Mouse (Mus musculus) retina, postnatal 7 days (tissue): ENCODE results near the gene Ints11.

Experiments
- DNase-seq: peaks from one replicate; pipeline ENCODE4 v3.0.0-alpha.2; 2012; ENCODE audit warnings: low read depth, low spot score

The Ints11 gene

DNA sequence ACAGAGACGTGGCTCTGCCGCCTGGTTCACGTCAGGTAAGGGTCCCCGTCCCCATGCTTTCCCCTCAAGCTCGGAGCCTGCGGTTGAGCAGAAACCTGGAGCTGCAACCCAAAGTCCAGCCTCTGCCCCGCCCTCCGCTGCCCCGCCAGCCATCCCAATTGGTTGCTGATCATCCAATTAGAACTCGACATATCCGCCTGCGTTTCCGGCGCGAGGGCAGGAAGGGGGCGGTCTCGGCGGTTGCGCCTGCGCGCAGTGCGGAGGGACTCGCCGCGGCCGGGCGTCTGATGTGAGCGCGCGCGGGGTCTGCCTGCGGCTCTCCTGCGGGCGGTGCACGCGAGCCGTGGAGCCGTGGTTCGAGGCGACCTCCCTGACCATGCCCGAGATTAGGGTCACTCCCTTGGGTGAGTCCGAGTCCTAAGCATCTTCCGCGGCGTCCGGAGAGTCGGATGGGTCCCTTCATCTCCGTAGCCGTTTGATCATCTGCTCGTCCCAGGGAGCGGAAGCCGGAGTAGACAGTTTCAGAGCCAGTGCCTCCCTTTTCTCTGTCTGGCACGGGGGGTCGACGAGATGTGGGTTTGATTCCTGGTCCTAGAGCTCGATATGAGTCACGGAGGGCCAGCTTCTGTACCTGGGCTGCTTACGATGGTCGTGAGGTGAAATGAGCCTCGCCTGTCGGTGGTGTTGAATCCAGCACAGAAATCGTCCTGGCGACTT is at the start of gene Ints11, which contains the start of gene Cptp:
TSS of gene Ints11 (plus strand) at position 230 of the 717 bp plus-strand sequence.
TSS of gene Cptp (minus strand) at position 124 of the 717 bp plus-strand sequence.
- DNase-seq = peak; percentile 92

GRCm38 (mm10) chr4:155821025-155821424 is 48.3 kb upstream of the Ints11 start:
- no peak for DNase-seq

- no peak for DNase-seq
Observed at GRCm38 (mm10) chr4:155823443-155823842, 45.9 kb upstream of the Ints11 start.

DNA sequence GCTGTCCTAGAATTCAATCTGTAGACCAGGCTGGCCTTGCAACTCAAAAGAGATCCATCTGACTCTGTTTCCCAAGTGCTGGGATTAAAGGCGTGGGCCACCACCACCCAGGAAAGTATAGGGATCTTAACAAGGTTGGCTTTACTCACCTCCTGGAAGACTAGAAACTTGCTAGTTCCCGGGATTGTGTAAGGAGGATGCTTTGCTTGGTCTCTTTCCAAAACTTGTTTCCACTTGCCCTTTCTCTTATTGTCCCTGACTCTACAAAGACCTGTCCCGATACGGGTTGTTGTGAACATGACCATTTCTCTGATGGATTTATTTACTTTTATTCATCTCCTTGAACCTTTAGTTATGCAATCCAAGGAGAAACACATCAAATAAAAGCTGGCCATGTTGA is 39.5 kb upstream of the Ints11 start:
- no peak for DNase-seq

DNA sequence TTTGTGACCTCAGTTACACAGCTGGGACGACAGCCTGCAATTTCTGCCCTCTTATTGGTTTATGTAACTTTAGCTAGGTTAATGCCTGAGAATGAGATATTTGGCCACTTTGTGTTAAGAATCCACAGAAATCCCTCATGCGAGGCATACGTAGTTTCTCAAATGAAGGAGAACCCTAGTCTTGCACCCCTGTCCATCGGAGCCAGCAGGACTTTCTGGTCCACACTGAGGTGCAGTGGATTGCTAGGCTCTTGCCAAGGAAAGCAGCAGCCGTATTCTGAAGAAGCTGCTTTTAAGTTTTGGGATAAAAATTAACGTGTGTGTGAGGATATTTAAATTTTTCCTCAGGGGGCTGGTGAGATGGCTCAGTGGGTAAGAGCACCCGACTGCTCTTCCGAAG is 38.8 kb upstream of the Ints11 start:
- no peak for DNase-seq

- peak; percentile 93 for DNase-seq
Observed at GRCm38 (mm10) chr4:155831205-155831766, 38.1 kb upstream of the Ints11 start, which contains the start of gene Aurkaip1. Gene Aurkaip1, plus strand, starts transcription at chr4:155831272.

- no peak for DNase-seq
Observed at GRCm38 (mm10) chr4:155831831-155832230, 37.5 kb upstream of the Ints11 start.

DNA sequence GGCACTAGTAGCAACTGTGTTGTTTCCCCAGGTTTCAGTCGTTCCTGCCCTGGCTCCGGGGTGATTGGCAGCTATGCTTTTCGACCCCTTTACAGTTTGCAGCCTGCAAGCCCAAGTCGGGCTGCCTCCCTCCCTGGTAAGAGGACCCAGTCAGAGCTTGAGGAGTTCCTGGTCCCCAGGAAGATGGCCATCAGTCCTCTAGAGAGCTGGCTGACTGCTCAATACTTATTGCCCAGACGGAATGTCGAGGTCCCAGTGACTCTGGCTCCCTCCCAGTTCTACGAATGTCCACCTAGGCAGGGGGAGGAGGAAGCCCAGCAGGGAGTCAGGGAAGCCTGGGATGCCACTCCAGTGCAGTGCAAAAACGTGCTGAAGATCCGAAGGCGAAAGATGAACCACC is 37.0 kb upstream of the Ints11 start:
- no peak for DNase-seq

DNA sequence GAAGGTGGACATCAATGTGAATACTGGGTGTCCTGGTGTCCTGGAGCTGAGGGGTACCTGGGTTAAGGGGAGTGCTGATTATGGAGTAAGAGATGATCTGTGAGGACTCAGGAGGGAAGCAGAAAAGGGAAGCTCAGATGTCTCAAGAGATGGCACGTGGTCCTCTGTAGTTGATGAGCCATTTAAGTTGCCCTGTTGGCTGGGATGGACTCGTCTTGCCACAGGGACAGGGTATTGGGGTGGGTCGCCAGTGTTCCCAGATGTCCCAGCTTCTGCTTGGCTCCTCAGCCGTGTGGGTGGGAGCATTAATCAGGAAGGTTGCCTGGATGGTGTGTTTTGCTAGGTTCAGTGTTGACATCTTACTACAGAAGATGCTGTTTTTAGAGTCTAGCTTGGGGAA is 36.1 kb upstream of the Ints11 start:
- no peak for DNase-seq

GRCm38 (mm10) chr4:155833836-155834235 is 35.5 kb upstream of the Ints11 start:
- DNase-seq = peak; percentile 61

GRCm38 (mm10) chr4:155837404-155838010 is 31.8 kb upstream of the Ints11 start:
- no peak for DNase-seq

DNA sequence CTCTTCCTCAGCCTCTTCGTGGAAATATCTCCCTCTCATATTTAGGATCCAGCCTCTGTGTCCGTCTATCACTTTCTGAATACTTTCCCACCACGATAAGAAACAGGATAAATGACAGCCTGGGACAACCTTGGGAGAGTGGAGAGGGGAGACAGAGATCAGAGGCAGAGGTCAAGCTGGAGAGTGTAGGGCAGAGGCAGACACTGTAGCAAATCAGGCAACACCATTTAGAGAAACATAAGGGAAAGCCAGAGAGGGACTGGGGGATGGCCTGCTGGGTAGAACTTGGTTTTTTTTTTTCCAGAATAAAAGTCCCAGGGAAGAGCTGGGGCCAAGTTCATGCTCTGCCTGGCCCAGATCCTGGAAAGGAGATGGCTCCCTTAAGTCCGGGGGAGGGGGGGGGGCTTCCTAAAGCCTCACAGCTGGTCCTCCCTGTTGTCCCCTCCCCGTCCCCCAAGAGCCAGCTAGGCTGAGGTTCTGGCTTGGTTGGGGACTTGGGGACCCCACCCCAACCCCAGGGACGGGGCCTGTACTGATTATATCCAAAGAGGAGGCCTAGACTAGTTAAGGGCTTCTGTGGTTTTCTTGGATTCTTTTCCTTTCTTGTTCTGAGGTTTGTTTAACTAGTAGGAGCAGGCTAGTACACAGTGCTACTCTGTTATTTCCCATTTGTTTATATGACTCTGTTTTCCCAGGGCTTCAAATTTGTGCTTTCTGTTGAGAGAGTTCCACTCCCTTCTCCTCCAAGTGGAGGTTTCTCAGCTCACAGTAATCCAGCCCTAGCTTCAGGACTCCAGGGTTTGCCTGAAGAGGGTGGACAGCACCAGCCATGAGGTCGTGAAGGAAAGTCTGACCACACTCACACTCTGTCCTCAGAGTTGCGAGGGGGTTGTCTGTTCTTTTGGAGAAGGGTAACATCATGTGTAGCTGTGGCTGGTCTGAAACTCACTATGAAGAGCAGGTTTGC is 30.9 kb upstream of the Ints11 start:
- no peak for DNase-seq

GRCm38 (mm10) chr4:155839483-155839910 is 29.8 kb upstream of the Ints11 start, which contains the start of gene Mxra8:
Gene Mxra8, plus strand, starts transcription at chr4:155839680.
- no peak for DNase-seq

GRCm38 (mm10) chr4:155840076-155841002 is 29.0 kb upstream of the Ints11 start:
- DNase-seq = no peak

DNA sequence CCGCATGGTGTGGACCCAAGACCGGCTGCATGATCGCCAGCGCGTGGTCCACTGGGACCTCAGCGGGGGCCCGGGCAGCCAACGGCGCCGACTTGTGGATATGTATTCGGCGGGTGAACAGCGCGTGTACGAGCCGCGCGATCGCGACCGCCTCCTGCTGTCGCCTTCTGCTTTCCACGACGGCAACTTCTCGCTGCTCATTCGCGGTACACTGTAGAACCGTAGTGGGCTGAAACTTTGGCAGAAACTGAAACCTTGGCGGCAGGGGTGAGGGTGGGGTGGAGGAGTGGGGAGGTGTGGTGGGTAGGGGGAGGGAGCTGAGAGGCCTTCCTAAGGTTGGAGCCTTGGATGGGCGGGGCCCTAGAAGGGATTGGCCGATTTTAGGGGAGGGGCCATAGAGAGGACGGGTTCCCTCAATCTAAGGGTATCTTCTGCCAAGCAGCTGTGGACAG is 28.3 kb upstream of the Ints11 start:
- DNase-seq = peak; percentile 17

DNA sequence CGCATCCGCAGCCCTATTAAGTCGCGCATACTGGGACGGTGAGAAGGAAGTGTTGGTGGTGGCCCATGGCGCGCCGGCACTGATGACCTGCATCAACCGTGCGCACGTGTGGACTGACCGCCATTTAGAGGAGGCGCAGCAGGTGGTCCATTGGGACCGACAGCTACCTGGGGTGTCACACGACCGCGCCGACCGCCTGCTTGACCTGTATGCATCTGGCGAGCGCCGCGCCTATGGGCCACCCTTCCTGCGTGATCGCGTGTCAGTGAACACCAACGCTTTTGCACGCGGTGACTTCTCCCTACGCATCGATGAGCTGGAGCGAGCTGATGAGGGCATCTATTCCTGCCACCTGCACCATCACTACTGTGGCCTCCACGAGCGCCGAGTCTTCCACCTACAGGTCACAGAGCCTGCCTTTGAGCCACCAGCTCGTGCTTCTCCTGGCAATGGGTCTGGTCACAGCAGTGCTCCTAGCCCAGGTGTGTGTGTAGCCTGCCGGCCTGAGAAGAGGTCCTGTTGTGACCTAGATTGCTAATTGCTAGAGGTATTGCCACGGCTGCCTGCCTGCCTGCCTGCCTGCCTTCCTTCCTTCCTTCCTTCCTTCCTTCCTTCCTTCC is 27.6 kb upstream of the Ints11 start:
- no peak for DNase-seq

DNA sequence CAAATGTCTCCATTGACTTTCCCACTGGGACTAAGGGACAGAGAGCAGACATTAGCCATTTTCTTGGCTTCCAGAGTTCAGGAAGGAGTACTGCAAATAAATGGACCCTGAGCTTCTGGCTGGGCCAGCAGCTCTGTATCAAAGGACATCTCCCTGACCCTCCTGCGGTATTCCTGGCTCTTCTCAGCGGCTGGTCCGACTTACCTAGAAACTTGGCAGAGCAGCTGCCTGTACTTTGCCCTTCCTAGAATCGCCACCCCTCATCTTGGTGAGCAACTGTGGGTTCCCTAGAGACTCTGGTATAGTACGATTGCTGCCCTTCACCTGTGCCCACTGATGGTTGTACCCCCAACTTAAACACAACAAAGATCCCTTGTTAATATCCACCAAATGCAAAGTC is 26.1 kb upstream of the Ints11 start:
- no peak for DNase-seq

- peak; percentile 90 for DNase-seq
Observed at GRCm38 (mm10) chr4:155846871-155847578, 22.3 kb upstream of the Ints11 start, which contains the start of gene Dvl1. Gene Dvl1, plus strand, starts transcription at chr4:155847402.
